ENCODE assay signal across 12 mouse cellular contexts in the genomic region with DNA sequence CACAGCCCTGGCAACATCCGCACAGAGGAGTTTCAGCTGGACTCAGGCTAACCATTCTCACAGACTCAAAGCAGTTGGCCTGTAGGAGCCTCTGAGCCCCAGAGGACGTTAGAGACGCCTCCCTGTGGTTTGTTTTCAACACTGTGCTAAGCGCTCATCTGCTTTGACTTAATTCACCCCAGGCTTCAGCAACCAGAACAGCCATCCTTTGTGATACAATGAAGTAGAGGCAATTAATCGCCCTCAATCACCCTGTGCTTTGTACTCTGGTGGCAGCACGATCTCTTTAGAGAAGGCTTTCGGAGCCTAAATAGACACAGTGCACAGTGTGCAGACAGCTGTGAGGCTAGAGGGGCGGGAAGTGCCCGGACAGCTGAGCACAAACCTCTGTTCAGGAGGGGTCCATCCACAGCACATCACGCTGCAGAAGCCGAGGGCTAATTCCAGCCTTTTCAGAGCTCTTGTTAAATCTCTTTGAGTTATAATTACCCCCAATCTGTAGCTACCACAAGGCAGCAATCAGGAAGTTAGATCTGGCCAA. TPM values are rescaled to one million over a fixed set of nuclear protein-coding genes. Genes with fewer than 3 reads are reported as not detected.
DNase-seq lines count a peak whose midpoint lies in the region; ATAC-seq lines count a peak whose summit lies in the region.
"Had no signal": no experiment of that assay in that cellular context is flagged by ENCODE, and none has a peak within 500 bp of the region (broad histone marks: within the 10 kb centered on the region; RNA-seq: fewer than 3 reads in every experiment).

No protein-coding gene starts in this region.

- H3K27me3 ChIP-seq in embryonic facial prominence, embryonic 14.5 days (replicated peaks; ENCODE audit: control insufficient read depth, insufficient read depth, low read length), result no peaks in the 10 kb centered on the region
- no peaks in the 10 kb centered on the region for H3K27me3 ChIP-seq in limb, embryonic 11.5 days (ENCODE audit: control insufficient read depth, insufficient read depth, low read length)

- H3K4me2 ChIP-seq in embryonic facial prominence, embryonic 14.5 days (ENCODE audit: low read depth, low read length), result peak overlapping the region; percentile 18; the same call in 1 of the 2 replicates
- H3K4me2 ChIP-seq in limb, embryonic 11.5 days (ENCODE audit: low read depth, severe bottlenecking), result no peak overlapping the region

- peaks cover 12% of the 10 kb centered on the region for H3K4me1 ChIP-seq in embryonic facial prominence, embryonic 14.5 days (ENCODE audit: control insufficient read depth, insufficient read depth, low read length)
- H3K4me1 ChIP-seq in limb, embryonic 11.5 days (ENCODE audit: control insufficient read depth, insufficient read depth, low read length), result peaks cover 16% of the 10 kb centered on the region

- peak; percentile 82 for ATAC-seq in embryonic facial prominence, embryonic 14.5 days (ENCODE audit: low read depth)
- no peak for ATAC-seq in limb, embryonic 11.5 days (ENCODE audit: insufficient number of reproducible peaks, low FRiP score, low TSS enrichment, low read depth)
- no peak for ATAC-seq in activated CD4-positive, CD25-positive, alpha-beta regulatory T cell, adult 4 months

- H3K27ac ChIP-seq in embryonic facial prominence, embryonic 14.5 days (replicated peaks; ENCODE audit: low read depth, low read length), result 0 out of 2 replicates have a peak overlapping the region, but pooled peaks have one; percentile 24
- no peak overlapping the region for H3K27ac ChIP-seq in limb, embryonic 11.5 days (replicated peaks; ENCODE audit: low read depth, low read length)

- WGBS in embryonic facial prominence, embryonic 14.5 days, result 6% methylated on average over 11 of the region's 11 CpGs
- 5% methylated on average over 11 of the region's 11 CpGs for WGBS in limb, embryonic 11.5 days

- H3K36me3 ChIP-seq in embryonic facial prominence, embryonic 14.5 days (ENCODE audit: control insufficient read depth, insufficient read depth, low read length), result no peaks in the 10 kb centered on the region
- H3K36me3 ChIP-seq in limb, embryonic 11.5 days (ENCODE audit: control insufficient read depth, insufficient read depth, low read length), result no peaks in the 10 kb centered on the region

- peak; percentile 48 for DNase-seq in layer of hippocampus, adult 11-12 months (ENCODE audit: low spot score)
- DNase-seq in layer of hippocampus, postnatal 25 days (ENCODE audit: extremely low spot score in 1 of 2, low spot score in 1 of 2), result no peak
- peak; percentile 71 for DNase-seq in embryonic facial prominence, embryonic 14.5 days (ENCODE audit: low spot score)
- peak; percentile 47 for DNase-seq in limb, embryonic 11.5 days (ENCODE audit: low spot score)
- peak; percentile 77 for DNase-seq in retina, embryonic 14.5 days (ENCODE audit: low spot score)
- DNase-seq in kidney, adult 8-10 months, result no peak
- no peak for DNase-seq in testis, postnatal 14 days (ENCODE audit: low spot score)
- DNase-seq: kidney, adult 18-20 months; lung, adult 18-20 months; right cerebral cortex, postnatal 25 days had no signal

- H3K9me3 ChIP-seq in embryonic facial prominence, embryonic 14.5 days (ENCODE audit: control insufficient read depth, low read length), result no peaks in the 10 kb centered on the region
- H3K9me3 ChIP-seq in limb, embryonic 11.5 days (ENCODE audit: control insufficient read depth, low read length), result no peaks in the 10 kb centered on the region

- H3K4me3 ChIP-seq in embryonic facial prominence, embryonic 14.5 days (ENCODE audit: low read depth, low read length), result no peak overlapping the region
- no peak overlapping the region for H3K4me3 ChIP-seq in limb, embryonic 11.5 days (ENCODE audit: low read depth, low read length)

- H3K9ac ChIP-seq in embryonic facial prominence, embryonic 14.5 days (ENCODE audit: low read depth, low read length), result no peak overlapping the region
- no peak overlapping the region for H3K9ac ChIP-seq in limb, embryonic 11.5 days (ENCODE audit: low read length)

RNA-seq across cellular contexts. Expression of a gene that starts 54.2 kb away (rescaled TPM):
- total RNA-seq in layer of hippocampus, postnatal 25 days (2021), result 10 to 100 TPM; 63.9 to 72.4 TPM
- polyA plus RNA-seq in embryonic facial prominence, embryonic 14.5 days (2014; fragmentation: Nextera tagmentation; extraction: Ambion mirVana), result 19.8 and 28.3 TPM in 2 replicates
- polyA plus RNA-seq in limb, embryonic 11.5 days (2014; fragmentation: Nextera tagmentation; extraction: Ambion mirVana), result 31.0 and 32.8 TPM in 2 replicates
- polyA plus RNA-seq in activated CD4-positive, CD25-positive, alpha-beta regulatory T cell, adult 4 months (2017; shearing (Covaris generic)), result not detected
- total RNA-seq: CH12.LX had no signal

Comparison
In these comparisons a context has a peak if more than half of its experiments do, and no peak if none do; other contexts are left out.
1. DNase-seq: peak in layer of hippocampus, adult 11-12 months (single experiment), embryonic facial prominence, embryonic 14.5 days (single experiment), limb, embryonic 11.5 days (single experiment) and retina, embryonic 14.5 days (single experiment); none in layer of hippocampus, postnatal 25 days (0 of 2), kidney, adult 8-10 months (0 of 2) and testis, postnatal 14 days (single experiment).
2. RNA of a gene that starts 54.2 kb away (polyA plus RNA-seq): 31.0 to 32.8 TPM in limb, embryonic 11.5 days and 19.8 to 28.3 TPM in embryonic facial prominence, embryonic 14.5 days; not detected in activated CD4-positive, CD25-positive, alpha-beta regulatory T cell, adult 4 months; every median in the first group is over 10 times any median in the second.